Mouse (Mus musculus) liver, embryonic 11.5 days (tissue): ENCODE data around the gene Nfia. TPM values are rescaled to one million over a fixed set of nuclear protein-coding genes. Genes with fewer than 3 reads are reported as not detected.

Source experiments
- ATAC-seq: fragments of 200-750 bp; cut with Nextera tagmentation; replicated peaks from 2 replicates; pipeline ENCODE4 v1.8.0; 2017; ENCODE audit warnings: moderate number of reproducible peaks, mild to moderate bottlenecking, moderate TSS enrichment, moderate library complexity; ENCODE audit not compliant: low FRiP score
- DNase-seq: peaks from one replicate; pipeline ENCODE4 v3.0.0-alpha.2; 2017; ENCODE audit warnings: low spot score
- H3K27ac ChIP-seq: fragments of 300-500 bp; sonication (generic); 2 replicates; pipeline ENCODE4 v1.5.1; 2014; ENCODE audit warnings: mild to moderate bottlenecking, low read depth, low read length, control low read depth
- H3K27me3 ChIP-seq: fragments of 300-500 bp; sonication (generic); replicated peaks from 2 replicates; pipeline ENCODE4 v1.6.1; 2014; ENCODE audit warnings: low read length, mixed read lengths; ENCODE audit not compliant: control insufficient read depth, insufficient read depth
- H3K36me3 ChIP-seq: fragments of 300-500 bp; sonication (generic); 2 replicates; pipeline ENCODE4 v1.6.1; 2014; ENCODE audit warnings: mild to moderate bottlenecking, low read length, moderate library complexity, mixed read lengths; ENCODE audit not compliant: control insufficient read depth, insufficient read depth
- H3K4me1 ChIP-seq: fragments of 300-500 bp; sonication (generic); replicated peaks from 2 replicates; pipeline ENCODE4 v1.6.1; 2014; ENCODE audit warnings: low read length, mixed read lengths; ENCODE audit not compliant: control insufficient read depth, insufficient read depth
- H3K4me2 ChIP-seq: fragments of 300-500 bp; sonication (generic); 2 replicates; pipeline ENCODE4 v1.6.1; 2014; ENCODE audit warnings: mild to moderate bottlenecking, control low read depth, moderate library complexity
- H3K4me3 ChIP-seq: fragments of 300-500 bp; sonication (generic); 2 replicates; pipeline ENCODE4 v1.5.1; 2014; ENCODE audit warnings: low read depth, low read length, control low read depth
- H3K9ac ChIP-seq: fragments of 300-500 bp; sonication (generic); 2 replicates; pipeline ENCODE4 v1.6.1; 2014; ENCODE audit warnings: low read depth, low read length, control low read depth
- H3K9me3 ChIP-seq: fragments of 300-500 bp; sonication (generic); 2 replicates; pipeline ENCODE4 v1.6.1; 2016; ENCODE audit warnings: low read length, inconsistent platforms, mixed read lengths; ENCODE audit not compliant: control insufficient read depth
- WGBS: fragments of 180-500 bp; shearing (Covaris S2); extraction: QIAGEN DNeasy Blood & Tissue Kit; methylation state at CpG from one replicate; pipeline ENCODE4 v1.1.7; 2014; 5-methylcytosine and 5-hydroxymethylcytosine counted together
- polyA plus RNA-seq: library from polyadenylated mRNA; unstranded; fragments of >200 nt; fragmentation: Nextera tagmentation; extraction: Ambion mirVana; gene quantifications from 2 replicates; pipeline ENCODE4 v1.2.1, GENCODE M21; 2014

The Nfia gene
- polyA plus RNA-seq, 1 experiment from 2014 or later: 11.3 TPM

DNA sequence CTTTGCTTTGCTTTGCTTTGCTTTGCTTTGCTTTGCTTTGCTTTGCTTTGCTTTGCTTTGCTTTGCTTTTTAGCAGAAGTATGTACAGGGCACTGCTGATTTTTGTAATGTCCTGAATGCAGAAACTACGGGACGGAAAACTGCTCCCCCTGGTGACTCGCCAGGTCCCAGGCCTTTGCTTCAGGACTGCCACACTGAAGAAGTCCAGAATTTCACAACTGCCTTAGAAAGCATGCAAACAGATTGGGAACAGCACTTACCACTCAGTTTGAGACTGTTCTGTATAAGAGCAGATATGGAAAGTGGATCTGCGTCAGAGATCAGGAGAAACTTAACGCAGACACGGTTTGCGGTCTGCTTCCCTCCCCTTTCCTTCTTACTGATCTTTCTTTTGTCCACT is 336.5 kb downstream of the Nfia start:
- no peak overlapping the region for H3K4me2 ChIP-seq
- peaks cover 11% of the 10 kb centered on the region; the same call in 1 of the 2 replicates for H3K4me1 ChIP-seq
- no peak overlapping the region for H3K9ac ChIP-seq
- H3K9me3 ChIP-seq: no peaks in the 10 kb centered on the region
- no peak for DNase-seq
- peak; percentile 34; the same call in 1 of the 2 replicates for ATAC-seq
- no peaks in the 10 kb centered on the region for H3K36me3 ChIP-seq
- no peak overlapping the region for H3K4me3 ChIP-seq
- H3K27ac ChIP-seq: peak overlapping the region; percentile 30; the same call in 1 of the 2 replicates
- peaks cover 5% of the 10 kb centered on the region; the same call in 1 of the 2 replicates for H3K27me3 ChIP-seq
- 22% methylated on average over 7 of the region's 7 CpGs for WGBS

DNA sequence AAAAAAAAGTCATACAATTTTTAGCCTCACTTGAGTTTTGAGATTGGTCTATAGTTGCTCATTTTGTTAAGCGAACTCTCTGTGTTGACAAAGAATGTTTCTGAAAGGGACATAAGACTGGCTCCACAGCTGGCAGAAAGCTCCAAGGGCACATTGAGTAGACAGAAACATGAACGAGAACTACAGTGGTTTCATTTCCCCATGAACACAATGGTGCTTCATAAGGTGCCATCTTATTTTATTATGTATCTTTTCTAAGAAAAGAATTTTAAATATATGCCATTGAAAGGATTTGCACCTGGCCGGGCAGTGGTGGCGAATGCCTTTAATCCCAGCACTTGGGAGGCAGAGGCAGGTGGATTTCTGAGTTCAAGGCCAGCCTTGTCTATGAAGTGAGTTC is 337.4 kb downstream of the Nfia start:
- H3K27ac ChIP-seq: no peak overlapping the region
- H3K4me2 ChIP-seq: no peak overlapping the region
- peaks cover 11% of the 10 kb centered on the region; the same call in 1 of the 2 replicates for H3K4me1 ChIP-seq
- ATAC-seq (no peak), DNase-seq (no peak)
- no peaks in the 10 kb centered on the region for H3K9me3 ChIP-seq
- no peak overlapping the region for H3K4me3 ChIP-seq
- H3K36me3 ChIP-seq: no peaks in the 10 kb centered on the region
- H3K27me3 ChIP-seq: peaks cover 5% of the 10 kb centered on the region; the same call in 1 of the 2 replicates
- WGBS: 88% methylated on average over 4 of the region's 4 CpGs
- H3K9ac ChIP-seq: no peak overlapping the region

DNA sequence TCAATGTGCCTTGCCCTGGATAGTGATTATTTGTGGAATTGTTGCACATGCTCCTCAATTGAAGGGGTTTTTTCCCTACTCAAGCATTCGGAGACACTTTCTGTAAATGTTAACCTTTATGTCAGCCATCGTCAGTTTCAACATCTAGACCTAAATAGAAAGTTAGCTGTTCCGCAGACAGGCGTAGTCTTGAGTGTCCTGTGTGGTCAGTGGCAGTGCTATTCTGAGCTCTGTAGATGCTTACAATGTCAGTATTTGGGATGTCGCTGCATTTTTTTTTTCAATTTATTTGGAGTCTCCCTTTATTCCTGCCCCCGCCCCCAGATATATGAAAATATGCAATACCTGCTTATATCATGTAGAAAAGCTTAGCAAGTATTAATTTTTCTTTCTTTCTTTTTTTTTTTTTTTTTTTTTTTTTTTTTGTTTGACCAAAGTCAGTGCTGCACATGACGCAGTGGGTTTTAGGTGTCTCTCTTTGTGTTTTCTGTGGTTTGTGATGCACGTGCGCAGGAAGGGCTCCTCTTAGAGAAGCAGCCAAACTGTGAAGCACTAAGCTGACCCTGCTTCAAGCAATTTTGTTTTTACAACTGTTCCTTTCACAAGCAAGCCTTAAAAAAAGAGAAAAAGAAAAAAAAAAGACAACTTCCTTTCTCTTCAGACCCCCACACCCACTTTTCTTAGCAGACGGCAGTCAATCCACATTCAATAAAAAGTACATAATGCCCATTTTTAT is 340.9 kb downstream of the Nfia start:
- H3K4me2 ChIP-seq: no peak overlapping the region
- no peak overlapping the region for H3K4me3 ChIP-seq
- no peaks in the 10 kb centered on the region for H3K4me1 ChIP-seq
- ATAC-seq (no peak), DNase-seq (no peak)
- whole genome bisulfite sequencing: 71% methylated on average over 10 of the region's 10 CpGs
- H3K27ac ChIP-seq: no peak overlapping the region
- H3K27me3 ChIP-seq: no peaks in the 10 kb centered on the region
- no peak overlapping the region for H3K9ac ChIP-seq
- no peaks in the 10 kb centered on the region for H3K9me3 ChIP-seq
- H3K36me3 ChIP-seq: no peaks in the 10 kb centered on the region

DNA sequence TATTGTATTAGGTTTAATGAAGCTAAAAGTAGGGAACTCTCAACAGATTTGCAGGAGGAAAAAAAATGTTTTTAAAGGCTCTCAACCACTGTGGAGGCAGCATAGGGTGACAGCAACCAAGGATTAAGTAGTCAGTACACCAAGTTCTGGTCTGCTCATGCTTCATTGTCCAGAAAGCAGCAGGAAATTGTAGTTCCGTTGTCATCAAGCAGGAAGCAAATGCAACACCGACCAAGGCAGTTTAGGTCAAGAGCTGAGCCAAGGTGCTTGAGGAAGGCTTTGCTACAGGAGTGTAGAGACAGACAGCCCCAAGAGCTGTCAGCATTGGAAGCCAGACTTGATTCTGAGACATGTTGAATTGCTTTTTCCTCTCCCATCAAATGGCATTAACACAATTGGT is 342.4 kb downstream of the Nfia start:
- no peaks in the 10 kb centered on the region for H3K36me3 ChIP-seq
- H3K27me3 ChIP-seq: no peaks in the 10 kb centered on the region
- no peak for ATAC-seq
- WGBS: 48% methylated on average over 2 of the region's 2 CpGs
- no peaks in the 10 kb centered on the region for H3K9me3 ChIP-seq
- no peaks in the 10 kb centered on the region for H3K4me1 ChIP-seq
- H3K4me3 ChIP-seq: no peak overlapping the region
- DNase-seq: no peak
- no peak overlapping the region for H3K9ac ChIP-seq
- no peak overlapping the region for H3K4me2 ChIP-seq
- H3K27ac ChIP-seq: no peak overlapping the region

DNA sequence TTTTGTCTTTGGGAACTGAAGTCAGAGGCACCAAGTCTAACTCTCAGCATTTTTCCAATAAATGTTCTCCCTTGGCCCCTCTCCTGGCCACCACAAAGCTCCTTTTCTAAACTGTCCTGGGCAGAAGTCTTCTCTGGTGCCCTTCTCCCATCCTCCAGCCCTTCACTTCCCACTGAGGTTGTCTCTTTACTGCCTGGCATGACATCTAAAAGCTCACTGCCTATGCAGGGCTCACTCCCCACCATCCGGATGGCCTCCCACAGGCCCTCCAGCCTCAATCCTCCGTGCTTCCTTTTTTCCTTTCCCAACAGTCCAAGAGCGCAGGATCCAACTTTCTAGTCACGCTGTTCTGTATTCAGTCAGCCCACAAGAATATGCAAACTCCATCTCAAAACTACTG is 342.9 kb downstream of the Nfia start:
- Histone ChIP-seq H3K9me3 (no peaks in the 10 kb centered on the region), H3K4me3 (no peak overlapping the region), H3K36me3 (no peaks in the 10 kb centered on the region), H3K9ac (no peak overlapping the region), H3K27ac (no peak overlapping the region), H3K4me1 (no peaks in the 10 kb centered on the region), H3K27me3 (no peaks in the 10 kb centered on the region), H3K4me2 (no peak overlapping the region)
- ATAC-seq (no peak), DNase-seq (no peak)
- WGBS: 88% methylated on average over 4 of the region's 4 CpGs

DNA sequence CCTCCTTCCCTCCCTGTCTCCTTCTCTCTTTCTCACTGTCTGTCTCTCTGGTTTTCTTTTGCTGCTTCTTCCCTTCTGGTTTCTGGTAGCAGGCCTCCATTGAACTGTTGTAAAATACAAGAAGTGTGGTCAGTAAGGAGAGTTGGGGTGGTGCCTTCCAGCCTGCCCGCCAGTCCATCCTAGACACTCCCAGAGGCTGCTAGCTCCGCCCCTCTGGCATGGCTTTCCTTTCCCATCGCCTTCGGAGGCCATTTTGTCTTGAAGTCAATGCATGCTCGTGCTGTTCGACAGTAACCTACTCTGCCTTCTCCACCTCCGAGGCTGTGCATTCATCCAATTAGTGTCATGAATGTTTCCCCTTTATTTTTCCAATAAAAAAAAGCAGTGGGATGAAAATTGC is 343.5 kb downstream of the Nfia start:
- no peak overlapping the region for H3K4me3 ChIP-seq
- H3K4me1 ChIP-seq: no peaks in the 10 kb centered on the region
- H3K36me3 ChIP-seq: no peaks in the 10 kb centered on the region
- H3K4me2 ChIP-seq: no peak overlapping the region
- ATAC-seq: no peak
- WGBS: 88% methylated on average over 7 of the region's 7 CpGs
- H3K27me3 ChIP-seq: no peaks in the 10 kb centered on the region
- no peak overlapping the region for H3K27ac ChIP-seq
- no peaks in the 10 kb centered on the region for H3K9me3 ChIP-seq
- H3K9ac ChIP-seq: no peak overlapping the region
- DNase-seq: no peak

DNA sequence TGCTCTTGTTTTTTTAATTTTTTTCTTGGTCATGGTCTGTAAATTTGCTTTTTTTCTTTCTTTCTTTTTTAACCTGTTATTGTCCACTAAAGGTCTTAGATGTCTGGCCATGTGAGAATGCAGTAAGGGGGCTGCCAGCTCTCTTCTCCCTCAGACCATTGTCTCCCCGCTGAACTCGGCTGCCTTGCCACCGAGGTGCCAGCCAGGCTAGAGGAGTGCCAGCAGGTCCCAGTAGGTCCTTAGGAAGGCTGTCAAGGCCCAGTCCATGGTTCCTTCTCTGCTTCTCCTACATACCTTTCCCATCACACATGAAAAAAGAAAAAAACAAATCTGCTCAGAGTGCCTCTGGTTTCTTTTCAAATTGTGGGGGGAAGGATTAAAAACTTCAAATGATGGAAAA is 345.6 kb downstream of the Nfia start:
- H3K4me2 ChIP-seq: no peak overlapping the region
- ATAC-seq (no peak), DNase-seq (no peak)
- no peaks in the 10 kb centered on the region for H3K4me1 ChIP-seq
- no peaks in the 10 kb centered on the region for H3K27me3 ChIP-seq
- H3K36me3 ChIP-seq: no peaks in the 10 kb centered on the region
- no peak overlapping the region for H3K9ac ChIP-seq
- H3K27ac ChIP-seq: no peak overlapping the region
- 75% methylated on average over 3 of the region's 3 CpGs for WGBS
- no peak overlapping the region for H3K4me3 ChIP-seq
- no peaks in the 10 kb centered on the region for H3K9me3 ChIP-seq

DNA sequence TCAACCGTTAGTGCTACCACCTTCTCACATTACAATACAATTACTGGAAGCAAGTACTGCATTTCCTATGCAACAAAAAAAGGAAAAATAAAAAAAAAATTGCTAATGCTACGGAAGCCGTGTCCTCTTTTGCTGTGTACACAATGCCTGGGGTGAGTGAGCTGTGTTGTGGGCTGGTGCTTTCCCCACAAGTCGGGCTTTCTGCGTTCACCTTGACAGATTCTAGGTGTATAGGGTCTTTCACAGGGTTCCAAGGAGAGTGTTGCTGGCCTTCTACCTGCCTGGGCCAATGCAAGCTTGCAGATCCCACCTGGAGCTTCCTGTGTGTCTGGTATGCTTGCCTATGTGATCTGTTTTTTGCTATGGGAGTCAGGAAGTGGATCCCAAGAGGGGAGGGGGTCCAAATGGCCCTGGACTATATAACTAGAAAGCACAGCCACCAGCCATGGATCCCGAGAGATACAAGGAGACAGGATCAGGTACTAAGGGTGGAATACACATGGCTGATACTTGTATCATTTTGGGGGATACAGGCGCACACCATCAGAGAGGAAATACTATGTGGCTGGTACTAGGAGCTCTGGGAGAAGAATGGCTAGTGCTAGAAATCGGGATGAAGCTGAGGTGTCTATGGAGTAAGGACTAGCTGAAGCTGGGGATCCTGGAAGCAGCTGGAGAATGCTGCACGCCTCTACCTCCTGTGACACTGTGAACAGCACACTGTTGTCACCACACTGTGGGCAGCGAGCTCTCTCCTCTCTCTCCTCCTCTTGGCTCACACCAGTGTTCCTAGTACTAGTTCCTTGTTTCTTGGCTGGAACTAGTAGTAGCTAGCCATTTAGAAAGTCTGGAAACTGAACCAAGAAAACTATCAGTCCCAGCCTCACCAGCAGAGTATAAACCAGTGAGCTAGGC is 346.5 kb downstream of the Nfia start:
- H3K9me3 ChIP-seq: no peaks in the 10 kb centered on the region
- H3K36me3 ChIP-seq: no peaks in the 10 kb centered on the region
- DNase-seq: no peak
- H3K9ac ChIP-seq: no peak overlapping the region
- ATAC-seq: no peak
- no peaks in the 10 kb centered on the region for H3K4me1 ChIP-seq
- H3K27ac ChIP-seq: no peak overlapping the region
- H3K4me2 ChIP-seq: no peak overlapping the region
- H3K27me3 ChIP-seq: no peaks in the 10 kb centered on the region
- 76% methylated on average over 10 of the region's 10 CpGs for WGBS
- H3K4me3 ChIP-seq: no peak overlapping the region
